Mouse (Mus musculus) spleen, adult 18-20 months (tissue): Measurements from ENCODE around the gene Plekhd1.

Experiments
- DNase-seq, 2 experiments: peaks; one replicate each; pipeline ENCODE4 v3.0.0; 2022; ENCODE audit warnings: mixed read lengths in 2 of 2

Gene Plekhd1

DNA sequence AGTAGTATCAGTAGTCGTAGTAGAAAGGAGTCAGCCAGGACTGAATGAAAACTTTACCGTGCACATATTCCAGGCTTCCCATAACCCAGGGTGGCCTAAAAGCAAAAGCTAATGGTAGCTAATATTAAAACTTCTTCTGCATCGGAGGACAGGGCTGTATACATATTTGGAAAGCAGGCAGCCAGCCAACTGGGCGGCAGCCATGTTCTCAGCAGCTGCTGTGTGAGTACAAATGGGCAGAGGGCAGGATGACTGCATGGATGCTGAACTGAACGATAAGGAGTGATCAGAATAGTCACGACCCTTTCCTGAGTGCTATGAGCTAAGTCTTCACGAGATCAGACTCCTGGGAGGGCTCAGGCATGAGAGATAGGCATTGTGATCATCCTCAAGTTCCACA, 8.9 kb downstream of the Plekhd1 start:
- DNase-seq: no peak

GRCm38 (mm10) chr12:80706208-80706914, 14.0 kb downstream of the Plekhd1 start:
- DNase-seq: no peak

DNA sequence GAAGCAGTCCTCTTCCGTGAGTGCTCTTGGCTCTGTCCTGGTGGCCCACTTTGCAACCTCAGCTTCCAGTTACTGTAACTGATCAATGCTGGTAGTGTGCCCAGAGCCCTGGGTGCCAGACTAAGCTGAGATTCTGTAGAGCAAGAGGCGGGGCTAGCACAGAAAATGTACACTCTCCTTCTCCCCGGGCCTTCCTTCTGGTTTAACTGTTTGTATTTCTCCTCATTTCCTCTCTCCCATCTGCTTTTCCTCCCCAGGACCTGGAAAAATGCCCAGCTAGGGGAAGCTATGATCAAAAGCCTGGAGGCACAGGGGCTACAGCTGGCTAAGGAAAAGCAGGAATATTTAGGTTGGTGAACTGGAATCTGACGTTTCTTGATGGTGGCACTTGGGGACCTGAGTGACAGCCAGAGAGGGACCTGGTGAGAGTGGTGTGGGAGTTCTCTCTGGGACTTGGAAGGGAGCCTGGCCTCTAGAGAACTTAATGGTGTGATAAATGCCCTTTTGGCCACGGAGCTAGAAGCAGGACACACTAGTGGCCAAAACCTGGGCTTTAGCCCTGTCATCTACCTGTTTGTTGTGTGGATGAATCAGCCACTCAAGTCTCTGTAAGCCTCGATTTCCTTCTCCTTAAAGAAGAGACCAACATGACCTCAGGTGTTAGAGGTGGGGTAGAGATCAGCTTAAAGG, 14.7 kb downstream of the Plekhd1 start:
- no peak for DNase-seq

- no peak for DNase-seq
These were observed 23.5 kb downstream of the Plekhd1 start for GRCm38 (mm10) chr12:80715915-80716314.

DNA sequence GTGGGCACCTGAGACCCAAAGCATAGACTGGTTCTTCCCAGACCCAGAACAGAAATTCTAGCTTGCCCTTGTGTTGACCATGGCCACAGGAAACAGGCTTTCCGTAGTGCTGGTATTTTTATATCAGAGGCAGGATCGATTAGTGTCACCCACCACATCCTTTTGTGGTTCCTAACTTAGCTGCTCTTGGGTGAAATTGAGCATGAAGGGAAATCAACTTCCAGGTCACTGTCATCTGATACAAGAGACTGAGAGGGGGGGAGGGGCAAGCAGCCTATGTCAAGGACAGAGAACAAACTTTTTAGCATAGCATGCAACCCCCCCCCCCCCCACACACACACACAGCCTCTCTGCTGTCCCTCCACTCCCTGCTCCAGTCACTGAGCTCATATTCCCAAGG, 26.8 kb downstream of the Plekhd1 start:
- DNase-seq: no peak

DNA sequence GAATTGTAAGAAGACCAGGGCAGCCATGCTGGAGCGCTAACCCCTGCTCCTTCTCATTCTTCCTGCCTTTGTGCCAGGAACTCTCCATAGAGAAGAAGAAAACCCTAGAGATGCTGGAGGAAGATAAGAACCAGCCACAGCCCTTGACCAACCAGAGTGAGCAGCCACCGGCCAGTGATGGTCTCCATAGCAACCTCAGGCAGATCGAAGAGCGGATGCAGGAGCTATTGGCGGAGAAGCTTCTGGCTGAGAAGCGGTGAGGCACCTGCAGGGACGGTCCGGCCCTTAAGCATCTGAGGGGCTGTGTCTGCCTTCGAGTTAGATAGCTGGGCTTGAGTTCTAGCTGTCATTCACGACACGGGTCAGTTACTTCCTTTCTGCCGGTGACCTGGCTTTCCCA, 28.1 kb downstream of the Plekhd1 start:
- no peak for DNase-seq

- no peak for DNase-seq
These were observed 29.1 kb downstream of the Plekhd1 start for GRCm38 (mm10) chr12:80721458-80721857.

GRCm38 (mm10) chr12:80724853-80725559, 32.6 kb downstream of the Plekhd1 start:
- peak; percentile 45 to 82 for DNase-seq

GRCm38 (mm10) chr12:80728207-80728606, 35.8 kb downstream of the Plekhd1 start:
- no peak for DNase-seq

DNA sequence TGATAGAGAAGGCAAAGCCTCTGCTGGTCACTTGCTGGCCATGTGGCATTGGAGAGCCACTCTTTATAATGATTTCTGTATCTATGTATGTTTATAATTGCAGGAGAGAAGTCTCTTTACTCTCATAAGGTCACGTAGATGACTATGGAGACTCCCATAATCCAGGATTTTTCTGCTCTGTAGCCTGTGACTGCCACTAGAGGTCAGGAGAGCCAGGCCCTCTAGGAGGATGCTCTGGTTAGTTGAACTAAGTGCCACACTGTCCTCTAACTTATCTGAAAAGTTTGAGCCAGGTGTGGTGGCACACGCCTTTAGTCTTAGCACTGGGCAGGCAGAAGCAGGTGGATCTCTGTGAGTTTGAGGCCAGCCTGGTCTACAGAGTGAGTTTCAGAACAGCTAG, 36.4 kb downstream of the Plekhd1 start:
- no peak for DNase-seq

DNA sequence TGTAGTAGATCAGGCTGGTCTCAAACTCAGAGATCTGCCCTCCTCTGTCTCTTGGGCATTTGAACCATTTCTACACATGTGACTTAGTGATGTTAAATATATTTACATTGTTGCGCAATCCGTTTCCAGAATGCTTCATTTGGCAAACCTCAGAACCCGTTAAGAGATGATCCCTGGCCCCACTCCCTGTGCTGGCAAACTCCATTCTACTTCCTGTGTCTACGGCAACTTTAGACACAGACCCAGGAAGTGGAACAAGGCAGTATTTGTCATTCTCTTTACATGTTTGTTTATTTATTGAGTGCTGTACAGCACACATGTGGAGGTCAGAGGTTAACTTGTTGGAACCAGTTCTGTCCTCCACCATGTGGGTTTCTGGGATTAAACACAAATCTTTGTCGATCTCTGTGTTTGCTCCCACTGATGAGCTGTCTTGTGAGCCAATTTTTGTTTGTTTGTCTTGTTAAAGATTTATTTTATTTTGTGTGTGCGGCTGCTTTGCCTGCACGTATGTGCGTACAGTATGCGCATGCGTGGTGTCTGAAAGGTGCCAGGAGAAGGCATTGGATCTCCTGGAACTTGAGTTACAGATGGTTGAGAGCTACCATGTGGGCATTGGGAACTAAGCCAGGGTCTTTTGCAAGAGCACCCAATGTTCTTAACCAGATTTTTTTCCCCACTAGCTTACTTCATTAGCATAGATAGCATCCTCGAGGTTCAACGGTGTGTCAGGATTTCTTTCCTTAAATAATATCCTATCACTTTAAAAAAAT, 37.6 kb downstream of the Plekhd1 start:
- no peak for DNase-seq

GRCm38 (mm10) chr12:80730567-80730966, 38.2 kb downstream of the Plekhd1 start:
- DNase-seq: no peak

- no peak for DNase-seq
These were observed 42.4 kb downstream of the Plekhd1 start for GRCm38 (mm10) chr12:80734526-80735470.

- DNase-seq: no peak
These were observed 44.3 kb downstream of the Plekhd1 start for GRCm38 (mm10) chr12:80736464-80737282.

- no peak for DNase-seq
These were observed 44.9 kb downstream of the Plekhd1 start for GRCm38 (mm10) chr12:80737283-80737600.

DNA sequence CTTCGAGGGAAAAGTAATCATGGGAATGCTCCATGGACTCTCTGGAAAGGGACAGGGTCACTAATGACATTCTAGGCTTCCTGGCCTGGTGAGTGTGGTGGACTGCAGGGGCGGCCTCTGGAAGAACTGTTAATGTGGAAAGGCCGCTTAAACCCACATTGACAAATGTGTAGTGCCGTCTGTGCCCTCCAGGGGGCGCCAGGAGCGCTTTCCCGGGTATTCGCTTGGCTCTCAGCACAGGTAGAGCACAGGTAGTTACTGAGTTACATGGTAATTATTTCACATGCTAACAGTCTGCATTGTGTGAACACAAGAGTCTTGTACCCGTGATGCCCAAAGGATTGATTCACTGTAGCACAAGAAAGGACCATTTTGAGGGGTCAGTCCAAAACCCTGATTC, 47.1 kb downstream of the Plekhd1 start:
- DNase-seq: peak in 1 of 2 experiments; percentile 28

DNA sequence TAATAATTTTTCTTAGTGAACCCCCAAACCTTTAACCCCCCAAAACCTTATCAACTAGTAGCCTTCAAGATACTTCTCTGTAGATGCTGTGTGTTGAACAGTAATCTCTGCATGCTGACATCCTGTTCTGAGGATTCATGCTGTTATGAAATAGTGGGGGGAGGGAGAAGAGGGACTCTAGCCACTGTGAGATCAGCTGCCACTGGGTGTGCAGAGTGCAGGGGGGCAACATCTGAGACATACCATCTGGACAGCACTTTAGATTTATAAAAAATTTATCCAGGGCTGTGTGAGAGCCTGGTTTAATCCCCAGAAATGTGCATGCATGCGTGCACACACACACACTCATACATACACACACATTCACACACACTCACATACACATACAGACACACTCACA, 52.2 kb downstream of the Plekhd1 start:
- no peak for DNase-seq

DNA sequence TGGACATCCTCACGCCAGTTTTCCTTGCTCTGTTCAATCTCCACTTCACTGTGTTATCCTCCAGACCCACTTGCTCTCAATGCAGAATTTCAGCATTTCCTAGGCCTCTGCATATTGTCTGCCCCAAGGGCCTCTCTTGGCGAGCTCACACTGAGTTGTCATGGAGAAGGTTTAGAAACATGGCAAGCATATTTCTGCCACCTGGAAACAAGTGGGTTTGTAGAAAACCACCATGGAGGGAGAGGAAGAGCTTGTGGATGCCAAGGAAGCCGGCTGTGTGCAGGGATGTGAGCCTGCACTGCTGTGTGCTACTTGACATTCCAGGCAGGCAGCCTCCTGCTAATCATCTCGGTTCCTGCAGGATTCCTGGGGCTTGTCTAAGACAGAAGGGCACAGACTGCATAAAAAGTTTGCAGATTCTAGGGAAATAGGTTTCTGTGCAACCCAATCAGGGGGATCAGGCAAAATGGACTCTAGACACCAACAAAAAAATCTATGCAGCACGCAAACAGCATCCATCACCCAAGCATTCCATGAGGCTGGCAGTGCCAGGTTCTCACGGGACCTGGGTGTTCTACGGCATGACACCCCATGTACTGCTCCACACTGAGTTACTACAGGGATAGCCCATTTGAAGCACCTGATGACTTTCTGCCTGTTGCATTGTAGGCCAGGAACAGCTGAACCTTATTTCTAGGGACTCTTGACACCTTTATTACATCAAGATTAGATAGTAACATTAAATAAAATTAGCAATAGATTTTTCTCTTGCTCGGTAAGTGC, 53.8 kb downstream of the Plekhd1 start:
- DNase-seq: no peak

DNA sequence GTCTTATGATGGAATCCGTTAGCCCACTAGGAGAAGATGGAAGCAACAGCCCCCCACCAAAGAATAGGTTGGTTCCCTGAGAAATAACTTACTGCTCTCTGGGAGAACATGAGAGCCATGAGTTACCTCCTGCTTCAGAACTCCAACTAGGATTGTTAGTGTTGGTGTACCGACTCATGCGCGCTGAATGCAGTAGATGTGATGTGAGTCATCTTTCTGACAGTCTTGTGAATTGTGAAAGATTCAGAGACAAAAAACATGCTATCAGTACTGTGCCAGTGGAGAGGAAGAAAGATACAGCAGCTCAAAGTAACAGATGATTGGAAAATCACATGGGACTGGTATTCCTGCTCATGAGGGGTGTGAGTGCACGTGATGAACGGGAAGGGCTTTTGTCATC, 59.2 kb downstream of the Plekhd1 start:
- no peak for DNase-seq
